ENCODE assay signal across 19 mouse cellular contexts in genomic region chr12:112557219-112557618, GRCm38 (mm10). TPM values are rescaled to one million over a fixed set of nuclear protein-coding genes. Genes with fewer than 3 reads are reported as not detected.
"Had no signal": no experiment of that assay in that cellular context is flagged by ENCODE, and none has a peak within 500 bp of the region (broad histone marks: within the 10 kb centered on the region; RNA-seq: fewer than 3 reads in every experiment).

No protein-coding gene starts in this region.

- H3K27me3 ChIP-seq: neural tube, embryonic 15.5 days; stomach, embryonic 15.5 days had no signal

- H3K36me3 ChIP-seq: midbrain, embryonic 10.5 days; midbrain, embryonic 12.5 days; neural tube, embryonic 13.5 days; neural tube, embryonic 15.5 days; stomach, embryonic 15.5 days had no signal

- H3K4me2 ChIP-seq: lung, embryonic 14.5 days; midbrain, embryonic 12.5 days; neural tube, embryonic 13.5 days; neural tube, embryonic 15.5 days; stomach, embryonic 15.5 days had no signal

- H3K9me3 ChIP-seq: midbrain, embryonic 10.5 days; midbrain, embryonic 12.5 days; neural tube, embryonic 13.5 days; neural tube, embryonic 15.5 days; stomach, embryonic 15.5 days had no signal

- H3K27ac ChIP-seq: midbrain, embryonic 10.5 days; midbrain, embryonic 12.5 days; neural tube, embryonic 13.5 days; neural tube, embryonic 15.5 days; stomach, embryonic 15.5 days; stomach, postnatal 0 days had no signal

- DNase-seq: lung, adult 18-20 months; lung, embryonic 14.5 days; lung, postnatal 10 days; lung, postnatal 4 days; midbrain, embryonic 14.5 days; retina, postnatal 1 day; right cerebral cortex, adult 18-20 months; right cerebral cortex, postnatal 14 days; thymus, adult 2 months; thymus, postnatal 36 days had no signal

- H3K4me1 ChIP-seq: stomach, embryonic 15.5 days had no signal

- H3K4me3 ChIP-seq: midbrain, embryonic 10.5 days; midbrain, embryonic 12.5 days; myocyte; neural tube, embryonic 13.5 days; neural tube, embryonic 15.5 days; stomach, embryonic 15.5 days had no signal

- H3K9ac ChIP-seq: lung, embryonic 14.5 days; midbrain, embryonic 12.5 days; neural tube, embryonic 13.5 days; neural tube, embryonic 15.5 days; stomach, embryonic 15.5 days had no signal

RNA-seq across cellular contexts. Expression of gene Tmem179, which starts 40.7 kb away (rescaled TPM):
- total RNA-seq: megakaryocyte, adult 5-6 weeks; megakaryocyte-erythroid progenitor cell, adult 5-6 weeks had no signal
